Mouse (Mus musculus) Muller cell, postnatal 12 days (primary cell): ENCODE data around the gene Prkar2b.

Source experiments
- DNase-seq: peaks from one replicate; pipeline ENCODE4 v3.0.0-alpha.2; 2015; ENCODE audit errors: inconsistent ontology term

The Prkar2b gene

GRCm38 (mm10) chr12:31925343-31925742 lies 135.8 kb downstream of the Prkar2b start:
- no peak for DNase-seq

- DNase-seq: no peak
Observed at GRCm38 (mm10) chr12:31924135-31924534, 137.0 kb downstream of the Prkar2b start.

GRCm38 (mm10) chr12:31920464-31921405 lies 140.4 kb downstream of the Prkar2b start:
- DNase-seq: no peak

- peak; percentile 45 for DNase-seq
Observed at GRCm38 (mm10) chr12:31917245-31917644, 143.9 kb downstream of the Prkar2b start.

GRCm38 (mm10) chr12:31916691-31917090 lies 144.4 kb downstream of the Prkar2b start:
- no peak for DNase-seq

GRCm38 (mm10) chr12:31913614-31914013 lies 147.5 kb downstream of the Prkar2b start:
- DNase-seq: peak; percentile 53

- DNase-seq: no peak
Observed at GRCm38 (mm10) chr12:31912966-31913551, 148.0 kb downstream of the Prkar2b start.
